Mouse (Mus musculus) cerebral cortex, adult 2 months (tissue): ENCODE data around the gene Eddm3b.

Experiments used
- WGBS: fragments of 180-500 bp; shearing (Covaris S2); methylation state at CpG from one replicate; pipeline ENCODE4 v1.1.7; 2018; 5-methylcytosine and 5-hydroxymethylcytosine counted together

Gene Eddm3b

DNA sequence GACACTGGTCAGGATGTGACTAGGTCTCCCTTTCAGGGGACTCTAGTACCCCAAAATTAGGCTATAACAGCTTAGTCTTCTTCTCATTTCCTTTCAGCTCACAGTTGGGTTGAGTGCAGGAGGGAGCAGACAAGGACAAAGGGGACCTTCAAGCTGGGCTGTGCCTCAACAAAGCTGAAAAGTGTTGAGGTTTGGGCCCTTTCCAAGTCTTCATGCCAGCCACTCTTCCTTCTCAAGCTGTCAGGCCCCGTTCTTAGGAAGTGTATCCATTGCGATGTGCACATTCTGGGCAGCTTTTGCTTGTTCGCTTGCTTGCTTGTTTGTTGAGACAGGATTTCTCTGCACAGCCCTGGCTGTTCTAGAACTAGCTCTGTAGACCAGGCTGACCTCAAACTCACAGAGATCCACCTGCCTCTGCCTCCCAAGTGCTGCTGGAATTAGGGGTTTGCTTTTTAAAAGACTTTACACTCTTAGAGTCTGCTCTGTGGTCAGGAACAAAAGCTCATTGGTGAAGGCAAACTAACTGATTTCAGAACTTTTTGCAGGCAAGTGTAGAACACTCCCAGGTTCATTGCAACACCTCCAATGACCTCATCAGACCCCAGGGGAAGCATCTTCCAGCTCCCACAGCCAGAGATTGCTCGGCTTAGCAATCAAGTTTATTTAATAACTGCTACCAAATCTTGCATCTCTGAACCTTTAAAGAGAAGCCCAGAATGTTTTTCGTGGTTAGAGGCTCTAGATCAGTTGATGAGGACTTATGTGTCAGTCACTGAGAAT lies 19.9 kb upstream of the Eddm3b start:
- 67% methylated on average over 5 of the region's 5 CpGs for WGBS

DNA sequence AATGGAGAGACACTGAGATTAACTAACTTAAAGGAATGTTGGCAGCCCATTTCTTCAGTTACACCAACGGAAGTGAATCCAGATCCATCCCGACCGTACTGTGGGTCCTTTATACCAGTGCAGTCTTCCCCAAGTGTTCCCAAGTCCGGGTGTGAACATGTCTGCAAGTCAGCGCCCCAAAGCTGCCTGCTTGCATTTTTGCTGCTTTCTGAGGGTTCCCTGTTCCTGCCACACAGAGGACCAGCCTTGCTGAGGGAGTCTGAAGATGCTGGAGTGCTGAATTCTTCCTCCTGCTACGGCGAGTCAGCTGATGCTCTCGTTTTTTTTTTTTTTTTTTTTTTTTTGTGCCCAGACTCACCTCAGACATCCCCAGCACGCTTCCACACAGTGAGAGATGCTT lies 19.3 kb upstream of the Eddm3b start:
- whole genome bisulfite sequencing = 77% methylated on average over 8 of the region's 9 CpGs

DNA sequence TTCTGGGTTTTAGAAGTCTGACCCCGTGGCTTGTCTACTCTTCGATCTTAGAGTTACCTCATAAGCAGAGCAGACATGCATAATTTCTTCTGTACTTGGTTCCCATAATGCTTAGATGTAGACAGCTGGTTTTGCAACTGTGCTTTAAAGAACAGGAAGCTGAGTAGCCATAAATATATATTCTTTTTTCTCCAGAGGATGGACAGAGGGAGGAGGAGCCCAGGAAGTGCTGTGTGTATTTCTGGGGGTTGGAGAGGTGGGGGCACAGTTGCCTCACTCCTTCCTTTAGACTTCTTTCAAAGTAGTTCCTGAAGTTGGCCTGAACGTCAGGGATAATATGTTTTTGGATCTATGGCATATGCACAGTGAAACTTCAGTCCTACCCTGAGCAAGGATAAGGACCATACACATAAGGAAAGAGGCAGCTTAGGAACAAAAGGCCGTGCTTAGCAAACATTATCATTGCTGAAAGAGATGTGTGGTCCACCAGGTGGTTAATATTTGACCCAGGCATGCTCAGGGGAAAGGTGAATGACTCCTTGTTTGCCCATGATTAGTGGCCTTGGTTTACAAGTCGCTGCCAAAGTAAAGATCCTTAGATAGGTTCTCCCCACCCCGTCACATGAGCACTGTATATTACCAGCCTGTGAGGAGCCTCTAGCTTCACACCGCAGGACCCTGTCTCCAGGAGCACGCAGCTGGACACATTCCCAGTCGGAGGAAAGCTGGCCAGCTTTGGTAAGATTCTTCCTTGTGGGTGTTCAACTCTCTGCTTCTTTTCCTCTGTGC lies 18.3 kb upstream of the Eddm3b start:
- WGBS = 52% methylated on average over 9 of the region's 9 CpGs

DNA sequence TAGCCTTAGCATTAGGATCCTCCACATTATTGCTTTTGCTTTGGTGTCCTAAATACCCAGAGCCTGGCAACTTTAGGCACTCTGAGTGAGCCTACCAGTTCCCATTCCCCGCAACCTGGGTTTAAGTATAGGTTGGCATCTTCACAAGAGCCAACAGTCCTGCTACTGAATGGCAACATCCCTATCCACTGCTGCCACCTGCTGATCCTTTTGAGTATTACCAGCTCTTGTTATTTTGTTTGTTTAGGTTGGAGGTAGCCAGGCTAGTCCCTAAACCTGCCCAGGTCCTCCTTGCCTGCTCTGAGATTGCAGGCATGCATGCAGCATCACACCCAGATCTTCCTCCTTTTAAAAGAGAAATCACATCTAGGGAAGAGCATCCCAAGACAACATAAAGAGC lies 15.9 kb upstream of the Eddm3b start:
- 6% methylated on average over 1 of the region's 1 CpGs for WGBS

DNA sequence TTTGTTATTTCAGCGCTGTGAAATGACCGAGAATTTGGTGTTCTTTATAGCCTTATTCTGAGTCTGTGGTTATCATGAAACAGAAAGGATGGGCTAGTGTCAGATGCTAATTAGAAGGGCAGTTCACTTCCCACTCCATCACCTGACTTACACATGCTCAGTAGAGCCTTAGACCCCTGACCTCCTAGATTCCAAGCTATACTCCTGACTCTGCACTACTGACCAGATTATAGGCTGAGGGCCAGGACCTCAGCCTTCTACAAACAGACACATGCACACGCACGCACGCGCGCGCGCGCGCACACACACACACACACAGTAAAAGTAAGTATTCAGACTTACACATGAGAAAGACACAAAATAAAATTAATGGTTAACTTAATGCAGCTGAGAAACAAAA lies 15.3 kb upstream of the Eddm3b start:
- 95% methylated on average over 11 of the region's 11 CpGs for WGBS

DNA sequence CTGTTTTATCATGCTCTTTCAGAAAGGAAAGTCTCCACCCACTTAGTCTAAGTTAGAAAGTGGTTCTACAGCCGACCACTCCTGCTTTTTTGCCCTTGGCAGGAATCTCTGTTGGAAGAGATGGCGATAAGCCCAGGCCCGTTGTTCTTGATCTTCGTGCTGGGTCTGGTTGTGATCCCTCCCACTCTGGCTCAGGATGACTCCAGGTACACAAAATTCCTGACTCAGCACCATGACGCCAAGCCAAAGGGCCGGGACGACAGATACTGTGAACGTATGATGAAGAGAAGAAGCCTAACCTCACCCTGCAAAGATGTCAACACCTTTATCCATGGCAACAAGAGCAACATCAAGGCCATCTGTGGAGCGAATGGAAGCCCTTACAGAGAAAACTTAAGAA lies 12.9 kb upstream of the Eddm3b start:
- WGBS = 79% methylated on average over 9 of the region's 9 CpGs

DNA sequence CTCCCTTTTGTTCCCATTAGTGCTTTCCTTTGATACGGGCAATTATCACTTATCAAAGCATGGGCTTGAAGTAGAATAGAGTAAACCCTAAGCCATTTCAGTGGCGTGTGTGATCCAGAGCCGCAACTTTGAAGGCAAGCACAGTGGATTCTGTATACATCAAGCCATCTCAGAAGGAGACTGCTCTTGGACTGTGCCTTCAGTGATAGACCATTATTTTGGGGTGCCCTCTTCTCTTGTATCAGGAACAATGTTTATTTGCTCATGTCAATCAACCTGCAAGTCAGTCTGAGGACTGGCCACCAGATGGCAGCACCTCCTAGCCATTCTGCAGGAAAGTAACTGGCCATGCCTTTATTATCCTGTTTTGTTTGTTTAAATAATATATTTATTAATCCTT lies 11.0 kb upstream of the Eddm3b start:
- 55% methylated on average over 3 of the region's 3 CpGs for WGBS

DNA sequence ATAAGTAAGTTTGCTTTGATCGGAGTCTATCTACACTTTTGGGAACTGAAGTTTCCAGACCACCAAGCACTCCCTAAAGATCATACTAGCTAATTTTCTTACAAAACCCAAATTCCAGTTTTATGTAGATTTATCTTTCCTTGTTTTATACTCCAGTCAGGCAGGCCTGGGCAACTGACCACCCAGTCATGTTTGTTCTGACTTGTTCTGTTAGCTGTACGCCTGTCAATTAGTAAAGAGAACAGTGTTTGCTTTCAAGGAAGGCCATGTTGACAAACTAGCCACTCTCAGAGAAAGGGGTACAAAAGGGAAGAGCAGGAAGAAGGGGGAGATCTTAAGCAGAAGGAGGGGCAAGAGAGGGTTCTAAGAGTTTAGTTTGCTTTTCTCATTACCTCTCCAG lies 9.9 kb upstream of the Eddm3b start:
- WGBS = 89% methylated on average over 2 of the region's 2 CpGs

DNA sequence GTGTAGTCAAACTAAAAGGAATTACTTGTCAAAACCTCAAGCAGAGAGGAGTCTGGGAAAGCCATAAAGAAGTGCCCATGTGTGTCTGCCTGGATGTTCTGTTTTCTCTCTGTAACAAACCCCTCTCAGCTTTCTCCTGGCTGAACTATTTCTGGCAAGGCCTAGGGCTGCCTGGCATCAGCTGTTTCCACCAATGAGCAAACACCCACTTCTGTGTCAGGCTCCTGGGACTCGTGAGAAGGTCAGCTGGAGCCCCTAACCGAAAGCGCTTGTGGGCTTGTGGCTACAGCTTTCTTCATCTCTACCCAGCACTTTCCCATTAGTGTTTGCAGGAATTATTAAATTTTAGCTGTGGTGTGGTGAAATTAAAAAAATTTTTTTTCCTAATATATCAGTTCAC lies 2.3 kb upstream of the Eddm3b start:
- 70% methylated on average over 3 of the region's 3 CpGs for WGBS

DNA sequence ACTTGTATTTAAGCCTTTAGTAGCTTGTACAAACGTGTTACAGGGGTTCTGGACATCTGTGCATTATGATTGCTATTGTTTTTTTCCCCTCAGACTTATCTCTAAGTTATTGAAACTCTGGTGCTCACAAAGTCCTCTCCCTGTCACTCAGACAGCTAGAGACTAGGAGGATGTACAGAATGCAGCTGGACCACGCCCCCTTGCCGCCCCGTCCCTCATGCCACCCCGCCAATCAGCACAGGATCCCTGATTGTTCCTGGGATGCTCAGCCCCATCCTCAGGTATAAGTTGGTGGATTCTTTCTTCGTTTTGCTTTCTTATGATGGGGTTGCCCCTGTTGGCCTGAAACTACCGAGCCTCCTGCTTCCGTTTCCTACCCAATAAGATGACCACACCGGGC lies 750 bp upstream of the Eddm3b start:
- WGBS = 63% methylated on average over 9 of the region's 9 CpGs

DNA sequence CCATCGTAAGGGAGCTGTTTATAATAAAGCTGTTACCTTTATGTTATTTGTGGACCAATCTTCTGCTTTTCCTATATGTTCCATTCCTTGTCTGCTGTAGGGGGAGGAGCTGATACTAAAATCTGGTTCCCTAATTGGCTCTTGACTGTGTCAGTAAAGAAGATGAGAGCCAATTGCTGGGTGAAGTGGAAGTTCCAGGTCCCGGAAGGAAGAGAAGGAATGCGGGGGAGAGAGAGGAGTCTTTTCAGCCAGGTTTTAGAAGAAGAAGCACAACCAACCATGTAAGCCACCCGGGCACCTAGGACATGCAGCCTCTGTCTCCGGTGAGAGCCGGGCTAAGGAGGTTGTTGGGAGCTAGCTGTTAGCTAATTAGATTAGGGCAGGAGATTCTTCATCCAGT lies 11.5 kb downstream of the Eddm3b start:
- WGBS = 86% methylated on average over 6 of the region's 6 CpGs

DNA sequence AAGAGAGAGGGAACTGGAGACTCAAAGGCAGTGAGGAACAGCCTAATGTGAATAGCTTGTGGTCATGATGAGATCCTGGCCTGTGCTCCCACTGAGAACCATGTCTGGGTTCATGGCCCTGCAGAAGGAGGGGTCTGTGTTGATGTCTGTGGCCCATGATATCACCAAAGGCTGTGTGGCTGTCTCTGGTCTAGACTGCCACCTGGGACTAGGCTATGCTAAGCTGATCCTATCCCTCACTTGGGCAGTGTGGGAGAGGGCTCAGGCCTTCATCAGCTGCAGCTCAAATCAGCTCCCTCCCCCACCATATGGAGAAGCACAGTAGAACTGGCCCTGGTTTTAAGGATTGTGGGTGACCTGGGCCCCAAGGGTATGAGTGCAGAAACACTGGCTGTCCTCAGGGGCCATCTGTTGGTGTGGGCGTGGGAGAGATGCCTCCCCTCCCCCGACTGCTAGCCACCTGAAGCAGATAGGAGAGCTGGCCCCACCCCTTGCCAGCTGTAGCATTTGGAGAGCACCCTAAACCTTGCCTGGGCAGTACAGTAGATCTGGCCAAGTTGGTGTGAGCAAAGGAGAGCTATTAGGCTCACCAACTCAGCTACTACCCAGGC lies 13.5 kb downstream of the Eddm3b start:
- 84% methylated on average over 2 of the region's 2 CpGs for WGBS

DNA sequence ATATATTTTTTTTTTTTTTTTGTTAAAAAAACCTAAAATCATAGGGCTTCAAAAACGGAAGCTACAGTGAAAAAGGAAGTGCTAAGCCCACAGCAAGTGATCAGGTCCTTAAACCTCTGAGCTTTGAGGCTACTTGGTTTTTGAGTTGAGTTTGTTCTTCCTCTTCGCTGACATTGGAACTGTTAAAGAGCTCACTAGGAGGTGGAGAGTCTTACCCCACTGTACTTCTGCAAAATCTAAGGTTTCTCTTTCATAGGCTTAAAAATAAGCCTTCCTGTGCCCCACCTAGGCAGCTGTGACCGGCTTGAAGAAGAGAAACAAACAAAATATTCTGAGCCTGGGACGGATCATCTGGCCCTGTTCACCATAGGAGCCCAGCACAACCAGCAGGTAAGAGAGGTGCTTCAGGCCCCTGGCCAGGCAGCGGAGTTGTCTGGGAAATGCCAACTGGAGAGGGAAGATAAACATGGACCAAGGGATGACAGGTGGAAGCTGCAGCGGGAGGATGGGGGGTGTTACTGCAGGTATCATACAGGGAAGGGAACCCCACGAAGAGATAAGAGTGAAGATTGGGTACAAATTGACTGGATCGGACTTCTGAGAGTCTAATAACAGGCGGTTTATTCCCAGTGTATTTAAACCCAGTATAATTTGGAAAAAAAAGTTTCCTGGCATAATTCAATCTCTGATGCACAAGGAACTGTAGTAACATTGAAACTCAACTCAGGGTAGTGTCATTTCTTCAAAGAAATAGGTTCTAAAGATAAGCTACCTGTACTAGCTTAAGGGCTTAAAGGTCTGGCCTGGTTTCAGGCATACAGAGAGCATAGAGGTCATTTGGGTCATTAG lies 14.8 kb downstream of the Eddm3b start:
- 84% methylated on average over 9 of the region's 9 CpGs for WGBS

DNA sequence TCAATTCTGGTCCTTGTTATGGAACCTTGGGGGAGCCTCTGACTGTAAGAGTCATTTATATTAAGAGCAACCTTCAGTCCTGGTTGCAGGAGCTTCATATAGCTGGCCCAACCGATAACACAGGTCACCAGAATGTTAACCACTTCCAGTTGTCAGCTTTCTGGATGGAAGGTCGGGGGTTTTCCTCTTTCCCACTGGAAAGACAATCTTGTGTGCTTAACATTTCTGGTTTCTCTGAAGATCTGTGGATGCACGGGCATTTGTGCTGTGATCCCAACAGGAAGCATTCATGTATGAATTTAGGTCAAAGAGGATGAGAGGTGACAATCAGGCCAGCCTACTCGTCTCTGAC lies 15.4 kb downstream of the Eddm3b start:
- WGBS = 79% methylated on average over 4 of the region's 4 CpGs

DNA sequence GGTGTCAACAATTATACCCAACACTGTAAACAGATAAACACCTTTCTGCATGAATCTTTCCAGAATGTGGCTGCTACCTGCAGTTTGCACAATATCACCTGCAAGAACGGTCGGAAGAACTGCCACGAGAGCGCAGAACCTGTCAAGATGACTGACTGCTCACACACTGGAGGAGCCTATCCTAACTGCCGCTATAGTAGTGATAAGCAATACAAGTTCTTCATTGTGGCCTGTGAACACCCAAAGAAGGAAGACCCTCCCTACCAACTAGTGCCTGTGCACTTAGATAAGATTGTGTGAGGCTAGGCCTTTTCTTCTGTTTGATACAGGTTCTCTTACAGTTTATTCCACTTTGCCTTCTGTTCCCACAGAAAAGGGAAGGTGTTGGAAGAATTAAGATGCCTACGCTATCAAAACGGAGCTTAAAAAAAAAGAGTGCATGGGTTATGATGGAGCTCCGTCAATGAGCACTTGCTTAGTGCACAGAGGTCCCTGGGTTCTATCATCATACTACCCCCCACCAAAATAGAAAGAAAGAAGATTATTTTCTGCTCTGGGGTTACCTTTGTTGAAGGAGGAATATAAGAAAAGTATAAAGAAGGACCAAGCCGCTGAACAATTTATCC lies 16.2 kb downstream of the Eddm3b start:
- 92% methylated on average over 9 of the region's 9 CpGs for WGBS

DNA sequence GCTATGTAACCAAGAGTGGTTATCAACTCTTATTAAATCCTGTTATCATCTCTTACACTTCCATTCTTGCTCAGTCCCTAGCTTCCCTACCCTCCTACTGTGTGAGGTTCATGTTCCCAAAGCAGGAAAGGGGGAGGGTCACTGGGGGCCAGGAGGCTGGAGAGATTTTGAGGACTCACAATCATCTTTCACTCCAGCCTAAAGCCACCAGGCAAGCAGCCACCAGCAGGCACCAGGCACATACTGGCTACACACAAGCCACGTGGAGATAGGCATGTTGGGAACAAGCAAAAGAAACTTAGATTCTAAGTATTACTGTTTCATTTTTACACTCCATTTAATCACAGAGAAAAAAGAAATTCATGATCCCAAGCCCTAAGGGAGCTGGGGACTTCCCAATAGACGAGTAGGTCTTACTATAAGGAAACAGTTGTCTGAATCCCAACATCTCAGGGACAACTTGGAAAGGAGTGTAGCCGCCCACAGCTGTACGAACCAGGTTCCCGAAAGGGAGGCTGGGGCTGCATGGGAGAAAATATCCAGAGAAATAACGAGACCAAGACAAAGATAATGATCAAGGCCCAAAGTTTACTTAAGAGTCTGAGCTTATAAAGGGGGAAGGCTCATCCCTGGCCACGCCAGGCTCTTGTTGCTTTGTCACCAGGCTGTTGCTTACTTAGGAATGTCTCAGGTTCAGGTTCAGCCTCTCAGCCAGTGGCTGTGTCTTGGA lies 17.0 kb downstream of the Eddm3b start:
- 84% methylated on average over 7 of the region's 7 CpGs for WGBS

DNA sequence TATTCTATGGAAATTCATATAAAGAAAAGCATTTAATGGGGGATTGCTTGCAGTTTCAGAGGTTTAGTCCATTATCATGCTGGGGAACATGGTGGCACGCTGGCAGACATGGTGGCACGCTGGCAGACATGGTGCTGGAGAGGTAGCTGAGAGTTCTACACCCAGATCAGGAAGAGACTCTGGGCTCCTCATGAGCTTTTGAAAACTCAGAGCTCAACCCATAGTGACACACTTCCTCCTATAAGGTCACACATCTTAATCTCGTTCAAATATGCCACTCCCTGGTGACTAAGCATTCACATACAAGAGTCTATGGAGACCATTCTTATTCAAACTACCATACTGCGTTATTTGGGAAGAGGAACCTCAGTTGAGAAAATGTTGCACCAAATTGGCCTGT lies 18.1 kb downstream of the Eddm3b start:
- WGBS = 94% methylated on average over 4 of the region's 4 CpGs

DNA sequence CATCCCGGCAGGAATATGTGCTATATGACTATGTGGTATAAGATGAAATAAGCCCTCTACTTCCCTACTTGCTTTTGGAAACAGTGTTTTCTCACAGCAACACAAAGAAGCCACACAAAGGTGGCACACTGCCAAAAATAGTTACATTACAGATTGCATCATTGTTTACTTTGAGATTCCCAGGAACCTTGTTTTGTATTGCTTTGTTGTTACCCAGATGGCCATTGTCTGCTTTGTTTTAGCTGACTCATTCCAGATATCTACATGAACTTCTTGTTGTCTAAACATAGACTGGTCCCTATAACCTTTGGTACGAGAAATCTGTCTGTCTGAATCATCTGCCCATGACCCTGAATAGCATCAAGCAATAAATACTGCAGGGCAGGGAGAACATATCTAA lies 26.1 kb downstream of the Eddm3b start:
- WGBS = 68% methylated on average over 2 of the region's 2 CpGs

DNA sequence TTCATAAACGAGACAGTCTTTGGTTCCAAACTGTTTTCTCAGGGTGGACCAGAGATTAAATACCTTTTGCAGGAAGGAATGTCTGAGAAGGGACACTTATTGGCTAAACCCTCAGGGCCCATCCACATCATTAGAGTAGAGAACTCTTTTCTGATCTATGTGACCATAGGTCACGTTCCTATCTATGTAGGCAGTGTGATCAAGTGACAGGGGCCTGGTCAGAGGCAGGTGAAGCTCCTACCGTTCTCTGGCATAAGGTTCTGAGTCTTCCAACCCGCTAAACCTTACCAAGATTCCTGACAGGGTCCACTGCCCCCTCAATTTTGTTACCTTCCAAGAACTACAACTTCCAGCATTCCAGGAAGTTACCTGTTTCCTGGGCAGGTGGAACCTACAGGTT lies 27.9 kb downstream of the Eddm3b start:
- 93% methylated on average over 4 of the region's 4 CpGs for WGBS

DNA sequence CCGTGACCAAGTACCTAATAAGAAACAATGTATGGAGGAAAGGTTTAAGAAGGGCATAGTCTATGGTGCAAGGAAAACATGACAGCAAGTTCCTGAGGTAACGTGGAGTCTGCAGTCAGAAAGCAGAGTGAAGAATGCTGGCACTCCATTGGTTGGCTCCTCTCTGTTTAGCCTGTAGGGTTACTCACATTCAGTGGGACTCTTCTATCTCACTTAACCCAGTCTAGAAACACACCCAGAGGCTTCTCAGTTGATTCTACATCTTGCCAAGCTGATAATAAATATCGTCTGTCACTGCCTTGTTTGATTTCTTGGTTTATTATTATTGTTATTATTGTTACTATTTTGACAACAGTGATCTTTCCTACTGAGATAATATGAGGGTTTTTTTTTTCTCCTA lies 28.3 kb downstream of the Eddm3b start:
- WGBS = 82% methylated on average over 3 of the region's 3 CpGs

DNA sequence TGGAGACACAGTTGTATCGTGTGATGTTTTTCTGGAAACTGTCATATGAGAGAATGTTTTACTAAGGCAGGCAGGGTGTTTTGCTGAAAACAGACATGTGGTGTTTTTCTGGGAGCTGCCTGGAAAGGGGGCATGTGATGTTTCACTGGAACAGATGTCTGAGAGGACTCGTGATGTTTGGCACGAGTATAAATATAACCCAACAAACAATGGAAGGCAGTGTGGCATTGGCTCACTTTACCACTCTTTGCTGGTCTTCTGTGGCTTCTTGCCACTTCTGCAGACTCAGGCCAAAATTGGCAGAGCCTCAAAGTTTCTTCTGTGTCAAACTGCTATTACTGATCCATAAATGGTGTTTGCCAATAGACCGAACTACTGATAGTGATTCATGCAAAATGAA lies 29.1 kb downstream of the Eddm3b start:
- 30% methylated on average over 4 of the region's 4 CpGs for WGBS
